Mouse (Mus musculus): ENCODE measurements around the gene Rad50. TPM values are rescaled to one million over a fixed set of nuclear protein-coding genes. Genes with fewer than 3 reads are reported as not detected.

Gene Rad50
- total RNA-seq, 2 experiments from 2014 or later = 13.0 to 13.7 TPM

- no peak overlapping the region for H3K27ac ChIP-seq
- no peak overlapping the region for H3K4me3 ChIP-seq
- no peak for DNase-seq (ENCODE audit: low spot score in 2 of 2)
- TF ChIP-seq CTCF (conservative IDR thresholded peaks at IDR 0.05) = no peak
Measured at GRCm38 (mm10) chr11:53621582-53622439, 85.3 kb downstream of the Rad50 start.

DNA sequence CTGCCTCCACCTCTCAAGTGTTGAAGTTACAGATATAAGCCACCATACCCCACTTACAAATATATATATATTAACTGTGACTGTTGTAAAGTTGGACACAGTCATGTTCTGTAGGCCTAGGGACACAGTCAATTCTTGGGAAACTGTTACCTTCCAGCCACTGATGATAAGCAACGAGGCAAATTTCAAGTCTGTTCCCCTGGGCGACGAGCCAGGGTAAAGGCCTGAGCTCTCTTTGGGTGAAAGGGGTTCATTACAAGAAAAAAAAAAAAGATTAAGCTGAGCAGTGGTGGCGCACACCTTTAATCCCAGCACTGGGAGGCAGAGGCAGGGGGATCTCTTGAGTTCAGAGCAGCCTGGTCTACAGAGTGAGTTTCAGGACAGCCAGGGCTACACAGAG, 87.0 kb downstream of the Rad50 start:
- Histone ChIP-seq H3K4me3 (no peak overlapping the region), H3K27ac (no peak overlapping the region)
- TF ChIP-seq CTCF (conservative IDR thresholded peaks at IDR 0.05) = no peak
- no peak for DNase-seq (ENCODE audit: low spot score in 2 of 2)

DNA sequence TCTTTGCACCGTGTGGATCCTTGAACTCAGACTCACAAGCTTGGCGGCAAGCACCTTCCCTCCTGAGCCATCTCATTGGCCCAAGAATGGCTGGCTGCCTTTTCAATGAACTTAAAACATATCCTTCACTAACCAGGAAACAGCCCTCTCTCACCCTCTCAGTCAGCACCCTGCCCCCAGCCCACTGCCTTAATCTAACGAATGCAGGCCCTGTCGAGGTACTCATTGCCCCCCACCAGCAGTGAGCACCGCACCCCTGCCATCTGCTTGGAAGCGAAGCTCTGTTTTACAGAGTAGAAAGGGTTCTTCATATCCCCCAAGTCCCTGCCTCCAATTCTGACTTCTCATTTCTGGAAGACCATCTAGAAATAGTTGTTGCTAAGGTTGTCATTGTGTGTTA, 87.7 kb downstream of the Rad50 start:
- DNase-seq (ENCODE audit: low spot score in 2 of 2) = no peak
- TF ChIP-seq CTCF (conservative IDR thresholded peaks at IDR 0.05) = no peak
- Histone ChIP-seq H3K4me3 (no peak overlapping the region), H3K27ac (no peak overlapping the region)

GRCm38 (mm10) chr11:53618619-53619198, 88.4 kb downstream of the Rad50 start, which contains the start of gene Il4:
Gene Il4, minus strand, starts transcription at chr11:53618669.
- Histone ChIP-seq H3K4me3 (no peak within 1 kb of the TSS), H3K27ac (no peak within 1 kb of the TSS)
- no peak for DNase-seq (ENCODE audit: low spot score in 2 of 2)
- no peak for TF ChIP-seq CTCF (conservative IDR thresholded peaks at IDR 0.05)

DNA sequence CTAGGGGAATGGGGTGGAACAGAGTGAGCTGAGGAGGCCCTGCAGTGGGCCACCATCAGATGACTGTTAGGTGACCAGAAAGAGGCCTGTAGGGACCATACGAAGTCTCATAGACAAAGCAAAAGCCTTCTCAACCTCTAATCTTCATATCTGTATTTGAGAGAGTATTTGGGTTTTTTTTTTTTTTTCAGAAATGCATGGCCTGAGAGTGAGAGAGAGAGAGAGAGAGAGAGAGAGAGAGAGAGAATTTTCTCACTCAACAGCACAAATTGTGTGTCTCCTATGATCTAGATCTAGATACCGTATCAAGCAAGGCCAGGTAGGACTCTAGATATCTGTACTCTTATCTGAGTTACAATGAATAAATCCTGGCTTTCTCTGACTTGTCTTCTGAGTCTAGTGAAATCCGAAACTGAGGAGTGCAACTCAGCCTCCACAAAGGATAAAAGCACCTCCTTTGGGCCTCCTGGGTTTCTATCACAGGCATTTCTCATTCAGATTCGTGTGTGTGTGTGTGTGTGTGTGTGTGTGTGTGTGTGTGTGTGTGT, 89.5 kb downstream of the Rad50 start:
- Histone ChIP-seq H3K4me3 (no peak overlapping the region), H3K27ac (no peak overlapping the region)
- no peak for DNase-seq (ENCODE audit: low spot score in 2 of 2)
- no peak for TF ChIP-seq CTCF (conservative IDR thresholded peaks at IDR 0.05)

- Histone ChIP-seq H3K4me3 (no peak overlapping the region), H3K27ac (no peak overlapping the region; the same call in 1 of the 2 replicates)
- no peak for DNase-seq (ENCODE audit: low spot score in 2 of 2)
- no peak for TF ChIP-seq CTCF (conservative IDR thresholded peaks at IDR 0.05)
Measured at GRCm38 (mm10) chr11:53616748-53617558, 90.2 kb downstream of the Rad50 start.

DNA sequence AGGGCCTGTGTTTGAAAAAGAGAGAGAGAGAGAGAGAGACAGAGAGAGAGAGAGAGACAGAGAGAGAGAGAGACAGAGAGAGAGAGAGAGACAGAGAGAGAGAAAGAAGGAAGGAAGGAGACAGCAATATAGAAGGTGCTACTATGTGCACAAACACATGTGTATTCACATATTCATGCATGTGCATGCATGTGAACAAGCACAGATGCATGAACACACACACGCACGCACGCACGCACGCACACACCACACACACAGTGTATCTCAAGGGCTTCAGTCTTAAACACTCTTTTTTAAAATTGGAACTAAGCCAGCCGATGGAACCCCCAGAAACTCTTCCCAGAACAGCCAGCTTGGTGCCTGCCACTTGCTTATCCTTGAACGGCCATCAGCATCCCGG, 91.5 kb downstream of the Rad50 start:
- H3K4me3 ChIP-seq = no peak overlapping the region
- DNase-seq (ENCODE audit: low spot score in 2 of 2) = no peak
- TF ChIP-seq CTCF (conservative IDR thresholded peaks at IDR 0.05) = no peak
- no peak overlapping the region for H3K27ac ChIP-seq

GRCm38 (mm10) chr11:53615172-53615571, 91.9 kb downstream of the Rad50 start:
- H3K27ac ChIP-seq = no peak overlapping the region
- TF ChIP-seq CTCF (conservative IDR thresholded peaks at IDR 0.05) = no peak
- no peak for DNase-seq (ENCODE audit: low spot score in 2 of 2)
- H3K4me3 ChIP-seq = no peak overlapping the region

- no peak overlapping the region for H3K4me3 ChIP-seq
- TF ChIP-seq CTCF (conservative IDR thresholded peaks at IDR 0.05) = no peak
- H3K27ac ChIP-seq = no peak overlapping the region
- no peak for DNase-seq (ENCODE audit: low spot score in 2 of 2)
Measured at GRCm38 (mm10) chr11:53609672-53610071, 97.4 kb downstream of the Rad50 start.

- Histone ChIP-seq H3K27ac (no peak overlapping the region), H3K4me3 (no peak overlapping the region)
- DNase-seq (ENCODE audit: low spot score in 2 of 2) = no peak
- TF ChIP-seq CTCF (conservative IDR thresholded peaks at IDR 0.05) = no peak
Measured at GRCm38 (mm10) chr11:53609231-53609630, 97.9 kb downstream of the Rad50 start.

- no peak for DNase-seq (ENCODE audit: low spot score in 2 of 2)
- TF ChIP-seq CTCF (conservative IDR thresholded peaks at IDR 0.05) = no peak
- H3K4me3 ChIP-seq = no peak overlapping the region
- H3K27ac ChIP-seq = no peak overlapping the region
Measured at GRCm38 (mm10) chr11:53605609-53606008, 101.5 kb downstream of the Rad50 start.

- H3K4me3 ChIP-seq = no peak overlapping the region
- DNase-seq (ENCODE audit: low spot score in 2 of 2) = no peak
- peak; percentile 56 for TF ChIP-seq CTCF (conservative IDR thresholded peaks at IDR 0.05)
- H3K27ac ChIP-seq = no peak overlapping the region
Measured at GRCm38 (mm10) chr11:53604983-53605382, 102.1 kb downstream of the Rad50 start.

Other genes starting within 250 kb of the Rad50 start
- gene Gm9837, start 236.8 kb downstream of the Rad50 start, total RNA-seq (2021) = under 1 TPM in 1 of 2 experiments, not detected in 1; 0.52 TPM
- 1 to 10 TPM; 2.5 to 3.4 TPM for gene Gm9945, start 227.2 kb downstream of the Rad50 start, total RNA-seq (2021)
- 100 to 1,000 TPM; 137 to 142 TPM for gene Sowaha, start 227.0 kb downstream of the Rad50 start, total RNA-seq (2021)
- gene Sept8, start 188.1 kb downstream of the Rad50 start, total RNA-seq (2021) = 100 to 1,000 TPM; 240 to 254 TPM
- gene Kif3a, start 139.9 kb downstream of the Rad50 start, total RNA-seq (2021) = 100 to 1,000 TPM; 130 to 133 TPM
- gene Il4, start 88.7 kb downstream of the Rad50 start, total RNA-seq (2021) = not detected
- not detected for gene Il13, start 72.6 kb downstream of the Rad50 start, total RNA-seq (2021)
- gene Il5, start 13.5 kb upstream of the Rad50 start, total RNA-seq (2021) = not detected
- gene Irf1, start 62.7 kb upstream of the Rad50 start, total RNA-seq (2021) = 10 to 100 TPM in 1 of 2 experiments, 1 to 10 TPM in 1; 9.0 to 12.4 TPM
- 1 to 10 TPM; 1.1 to 1.6 TPM for gene Gm17334, start 65.9 kb upstream of the Rad50 start, total RNA-seq (2021)
- gene Gm12216, start 151.9 kb upstream of the Rad50 start, total RNA-seq (2021) = 1 to 10 TPM; 8.5 to 8.9 TPM
- gene Slc22a5, start 184.3 kb upstream of the Rad50 start, total RNA-seq (2021) = 10 to 100 TPM; 10.7 to 12.4 TPM